Mouse (Mus musculus) ovary, adult 18-20 months (tissue): ENCODE data around the gene Tmcc3.
"Not testable (repeated sequence)": the region's sequence is repeated elsewhere in the genome, so short reads cannot be mapped to it uniquely, and the experiment has no call there.

Experiments used
- DNase-seq: peaks from one replicate; pipeline ENCODE4 v3.0.0; 2022; ENCODE audit warnings: low spot score, mixed read lengths

Tmcc3 gene

GRCm38 (mm10) chr10:94514506-94515178 is 202.9 kb downstream of the Tmcc3 start:
- DNase-seq, result peak; percentile 45

GRCm38 (mm10) chr10:94515179-94515545 is 203.4 kb downstream of the Tmcc3 start:
- DNase-seq, result peak; percentile 46

- no peak for DNase-seq
Observed at GRCm38 (mm10) chr10:94515583-94515982, 203.8 kb downstream of the Tmcc3 start.

- no peak for DNase-seq
Observed at GRCm38 (mm10) chr10:94519887-94520286, 208.1 kb downstream of the Tmcc3 start.

- DNase-seq, result no peak
Observed at GRCm38 (mm10) chr10:94520306-94521106, 208.8 kb downstream of the Tmcc3 start.

GRCm38 (mm10) chr10:94521107-94521401 is 209.3 kb downstream of the Tmcc3 start:
- no peak for DNase-seq

- DNase-seq, result no peak
Observed at GRCm38 (mm10) chr10:94521776-94522175, 210.0 kb downstream of the Tmcc3 start.

- no peak for DNase-seq
Observed at GRCm38 (mm10) chr10:94523297-94523696, 211.5 kb downstream of the Tmcc3 start.

- DNase-seq, result no peak
Observed at GRCm38 (mm10) chr10:94523711-94524156, 212.0 kb downstream of the Tmcc3 start.

- DNase-seq, result no peak
Observed at GRCm38 (mm10) chr10:94524966-94525365, 213.2 kb downstream of the Tmcc3 start.

- no peak for DNase-seq
Observed at GRCm38 (mm10) chr10:94525784-94526183, 214.0 kb downstream of the Tmcc3 start.

GRCm38 (mm10) chr10:94526834-94527233 is 215.1 kb downstream of the Tmcc3 start:
- DNase-seq, result no peak

- DNase-seq, result no peak
Observed at GRCm38 (mm10) chr10:94527248-94527647, 215.5 kb downstream of the Tmcc3 start.

GRCm38 (mm10) chr10:94530079-94530478 is 218.3 kb downstream of the Tmcc3 start:
- no peak for DNase-seq

GRCm38 (mm10) chr10:94531482-94531881 is 219.7 kb downstream of the Tmcc3 start:
- no peak for DNase-seq

- DNase-seq, result no peak
Observed at GRCm38 (mm10) chr10:94533081-94533724, 221.5 kb downstream of the Tmcc3 start.

- not testable (repeated sequence) for DNase-seq
Observed at GRCm38 (mm10) chr10:94538623-94539022, 226.9 kb downstream of the Tmcc3 start.

GRCm38 (mm10) chr10:94540241-94540640 is 228.5 kb downstream of the Tmcc3 start:
- no peak for DNase-seq

GRCm38 (mm10) chr10:94543956-94544355 is 232.2 kb downstream of the Tmcc3 start:
- no peak for DNase-seq

GRCm38 (mm10) chr10:94544803-94545202 is 233.1 kb downstream of the Tmcc3 start:
- no peak for DNase-seq

- no peak for DNase-seq
Observed at GRCm38 (mm10) chr10:94545259-94546019, 233.7 kb downstream of the Tmcc3 start.

- no peak for DNase-seq
Observed at GRCm38 (mm10) chr10:94546617-94547016, 234.9 kb downstream of the Tmcc3 start.
